12 mouse cellular contexts compared by ENCODE assay signal in genomic region chr12:16865871-16866270, GRCm38 (mm10). TPM values are rescaled to one million over a fixed set of nuclear protein-coding genes. Genes with fewer than 3 reads are reported as not detected.
DNase-seq lines count a peak whose midpoint lies in the region; ATAC-seq and TF ChIP-seq lines count a peak whose summit lies in the region.
"Had no signal": no experiment of that assay in that cellular context is flagged by ENCODE, and none has a peak within 500 bp of the region (broad histone marks: within the 10 kb centered on the region; RNA-seq: fewer than 3 reads in every experiment).

No protein-coding gene starts in this region.

- no peak overlapping the region for H3K4me3 ChIP-seq in kidney, embryonic 15.5 days (replicated peaks)
- no peak overlapping the region for H3K4me3 ChIP-seq in MEL (ENCODE audit: control insufficient read depth in 1 of 2, insufficient read depth in 1 of 2, low read depth in 2 of 2, low read length in 2 of 2)
- H3K4me3 ChIP-seq: embryonic facial prominence, embryonic 13.5 days; forebrain, embryonic 12.5 days; midbrain, embryonic 10.5 days had no signal

- H3K36me3 ChIP-seq in kidney, embryonic 15.5 days: no peaks in the 10 kb centered on the region
- peaks cover 0 to 10% of the 10 kb centered on the region in 2 experiments; a peak in 2 of 4 replicates for H3K36me3 ChIP-seq in MEL (ENCODE audit: control insufficient read depth in 1 of 2, insufficient read depth in 2 of 2, low read length in 2 of 2)
- H3K36me3 ChIP-seq: embryonic facial prominence, embryonic 13.5 days; forebrain, embryonic 12.5 days; midbrain, embryonic 10.5 days had no signal

- H3K9ac ChIP-seq in kidney, embryonic 15.5 days: no peak overlapping the region
- H3K9ac ChIP-seq in MEL (ENCODE audit: control insufficient read depth, low read depth, low read length, poor library complexity, severe bottlenecking): no peak overlapping the region
- H3K9ac ChIP-seq: embryonic facial prominence, embryonic 13.5 days; forebrain, embryonic 12.5 days had no signal

- DNase-seq in kidney, adult 9 months: no peak
- DNase-seq in MEL (ENCODE audit: low read depth, low spot score): peak; percentile 57
- peak; percentile 78 for DNase-seq in lung, postnatal 36 days
- no peak for DNase-seq in left cerebral cortex, postnatal 4 days
- no peak for DNase-seq in thymus, postnatal 36 days
- DNase-seq: cerebellum, adult 11-12 months had no signal

- no peak for TF ChIP-seq CTCF in MEL (IDR thresholded peaks at IDR 0.05 in 2 of 3, conservative IDR thresholded peaks at IDR 0.05 in 1 of 3; ENCODE audit: control insufficient read depth in 1 of 3, insufficient read depth in 1 of 3, low read depth in 2 of 3, low read length in 3 of 3, poor library complexity in 1 of 3, severe bottlenecking in 1 of 3)

- H3K27ac ChIP-seq in kidney, embryonic 15.5 days: peak overlapping the region; percentile 59
- H3K27ac ChIP-seq in MEL (ENCODE audit: control insufficient read depth, low read depth, low read length): no peak overlapping the region
- H3K27ac ChIP-seq: forebrain, embryonic 12.5 days; midbrain, embryonic 10.5 days had no signal

- ATAC-seq in kidney, embryonic 15.5 days (replicated peaks; ENCODE audit: low FRiP score): 0 out of 2 replicates have a peak, but pooled peaks have one; percentile 16
- ATAC-seq in common myeloid progenitor, adult 5-6 weeks (replicated peaks; ENCODE audit: low read depth, poor library complexity, severe bottlenecking): peak; percentile 40
- ATAC-seq: Patski had no signal

- 22% methylated on average over 3 of the region's 3 CpGs for WGBS in kidney, embryonic 15.5 days

- H3K27me3 ChIP-seq in kidney, embryonic 15.5 days: no peaks in the 10 kb centered on the region; the same call in 1 of the 2 replicates
- peaks cover 3 to 8% of the 10 kb centered on the region in 2 experiments for H3K27me3 ChIP-seq in MEL (ENCODE audit: control insufficient read depth in 1 of 2, insufficient read depth in 2 of 2, low read length in 2 of 2)
- H3K27me3 ChIP-seq: embryonic facial prominence, embryonic 13.5 days; forebrain, embryonic 12.5 days; Patski had no signal

- no peaks in the 10 kb centered on the region for H3K79me2 ChIP-seq in MEL (ENCODE audit: control insufficient read depth, insufficient read depth, low read length, poor library complexity)

- peaks cover 42% of the 10 kb centered on the region for H3K4me1 ChIP-seq in kidney, embryonic 15.5 days
- H3K4me1 ChIP-seq in MEL (ENCODE audit: control insufficient read depth in 1 of 2, insufficient read depth in 2 of 2, low read length in 2 of 2): peaks cover 4 to 10% of the 10 kb centered on the region in 2 experiments

- no peak for TF ChIP-seq POLR2A in MEL (IDR thresholded peaks at IDR 0.05; ENCODE audit: control insufficient read depth in 1 of 2, insufficient read depth in 1 of 2, low read depth in 1 of 2, low read length in 2 of 2, poor library complexity in 1 of 2)

- intact Hi-C loops in left cerebral cortex, postnatal 4 days (cut with DNase I): no loop called here

- no peak for TF ChIP-seq RAD21 in MEL (IDR thresholded peaks at IDR 0.05; ENCODE audit: low read depth, low read length)

- no peak; a peak in 1 of 4 replicates for TF ChIP-seq EP300 in MEL (IDR thresholded peaks at IDR 0.05; ENCODE audit: low read depth in 1 of 2, low read length in 2 of 2)

- H3K4me2 ChIP-seq in kidney, embryonic 15.5 days: no peak overlapping the region
- H3K4me2 ChIP-seq: embryonic facial prominence, embryonic 13.5 days; forebrain, embryonic 12.5 days had no signal

- H3K9me3 ChIP-seq in kidney, embryonic 15.5 days (replicated peaks): no peaks in the 10 kb centered on the region
- no peaks in the 10 kb centered on the region for H3K9me3 ChIP-seq in MEL (replicated peaks; ENCODE audit: insufficient read depth, low read length)
- H3K9me3 ChIP-seq: embryonic facial prominence, embryonic 13.5 days; forebrain, embryonic 12.5 days; midbrain, embryonic 10.5 days had no signal

TF ChIP-seq in MEL, 35 proteins besides CTCF, POLR2A, EP300 and RAD21:
- peak; percentile 32; the same call in 1 of the 2 replicates for TF ChIP-seq ETS1 (IDR thresholded peaks at IDR 0.05; ENCODE audit: low read depth, low read length)
- no peak for TF ChIP-seq ELF1 (IDR thresholded peaks at IDR 0.05; ENCODE audit: low read depth, low read length)
- TF ChIP-seq ZC3H11A (IDR thresholded peaks at IDR 0.05; ENCODE audit: low read depth, low read length): no peak

RNA-seq across cellular contexts. Expression of gene Rock2, which starts 28.8 kb away (rescaled TPM):
- 15.8 and 16.6 TPM in 2 replicates for polyA plus RNA-seq in kidney, embryonic 15.5 days (2015; fragmentation: Nextera tagmentation; extraction: Ambion mirVana)
- 10.9 and 12.2 TPM in 2 replicates for total RNA-seq in MEL (2012; rRNA removed)
- polyA plus RNA-seq in MEL (2012; ENCODE audit: insufficient read depth in 1 of 2, insufficient read length in 2 of 2, low read depth in 1 of 2, low replicate concordance in 2 of 2, missing spikeins in 1 of 2): 10 to 100 TPM; 14.4 to 46.4 TPM
- total RNA-seq in common myeloid progenitor, adult 5-6 weeks (2017): 78.2 and 80.4 TPM in 2 replicates
- 10 to 100 TPM; 53.2 to 57.3 TPM for total RNA-seq in left cerebral cortex, postnatal 4 days (2021)

RNA-seq across cellular contexts. Expression of gene E2f6, which starts 55.1 kb away (rescaled TPM):
- polyA plus RNA-seq in kidney, embryonic 15.5 days (2015; fragmentation: Nextera tagmentation; extraction: Ambion mirVana): 44.5 and 46.5 TPM in 2 replicates
- total RNA-seq in MEL (2012; rRNA removed): 28.5 and 35.4 TPM in 2 replicates
- 10 to 100 TPM in 1 of 2 experiments, not detected in 1; 67.0 TPM for polyA plus RNA-seq in MEL (2012; ENCODE audit: insufficient read depth in 1 of 2, insufficient read length in 2 of 2, low read depth in 1 of 2, low replicate concordance in 2 of 2, missing spikeins in 1 of 2)
- total RNA-seq in common myeloid progenitor, adult 5-6 weeks (2017): 38.9 and 54.0 TPM in 2 replicates
- 10 to 100 TPM; 19.2 to 21.9 TPM for total RNA-seq in left cerebral cortex, postnatal 4 days (2021)

Comparison
In these comparisons a context has a peak if more than half of its experiments do, and no peak if none do; other contexts are left out.
1. DNase-seq: peak in MEL (single experiment) and lung, postnatal 36 days (single experiment); none in kidney, adult 9 months (single experiment), left cerebral cortex, postnatal 4 days (single experiment) and thymus, postnatal 36 days (0 of 2).